Mouse (Mus musculus) right cerebral cortex, adult 18-20 months (tissue): ENCODE measurements at regions not wholly inside any gene's neighbourhood (a gene's known extent, or its start where the extent isn't known, plus 50 kb on each side); places are given as distances from the start of the nearest gene placed in this dataset.

ENCODE experiments used
- DNase-seq: peaks from one replicate; pipeline ENCODE4 v3.0.0; 2022; ENCODE audit warnings: mixed read lengths

- peak; percentile 10 for DNase-seq
These were observed 487.5 kb upstream of the Cypt14 start for GRCm38 (mm10) chrX:40350936-40351335.

- DNase-seq = peak; percentile 4
These were observed 473.2 kb upstream of the Cypt14 start for GRCm38 (mm10) chrX:40336555-40336954.
